Mouse (Mus musculus): Measurements from ENCODE around the gene Wnt7b.

Gene Wnt7b

DNA sequence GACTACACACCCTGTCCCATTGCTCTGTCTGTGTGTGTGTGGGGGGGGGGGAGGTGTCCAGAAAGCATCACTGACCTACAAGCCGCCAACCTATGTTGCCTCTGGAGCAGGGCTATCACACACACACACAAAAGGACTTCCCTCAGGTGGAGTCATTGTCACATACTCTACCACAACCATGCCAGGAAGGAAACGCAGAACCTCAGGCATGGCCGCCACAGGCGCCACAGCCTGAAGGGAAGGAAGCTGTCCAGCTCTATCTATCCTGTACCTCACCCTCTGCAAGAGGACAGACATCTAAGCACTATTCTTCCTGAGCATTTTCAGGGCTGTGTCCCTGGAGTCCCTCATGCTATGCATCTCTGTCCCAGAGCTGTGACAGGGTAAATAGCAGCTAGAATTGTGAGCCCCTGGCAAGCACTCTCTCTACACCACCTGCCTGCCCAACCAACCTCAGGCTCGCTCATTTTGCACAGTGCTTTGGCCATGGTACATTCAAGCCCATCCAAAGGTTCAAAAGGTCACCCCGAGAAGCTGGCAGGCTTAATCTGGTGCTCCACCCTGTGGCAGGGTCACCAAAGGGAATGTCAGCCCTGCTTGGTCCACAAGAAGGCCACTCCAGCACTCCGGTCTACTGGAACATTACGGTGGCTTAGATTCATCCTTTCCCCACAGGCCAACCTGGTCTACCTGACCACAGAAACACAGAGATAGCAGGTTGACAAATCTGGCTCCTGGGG lies 12.1 kb downstream of the Wnt7b start:
- no peak for DNase-seq (ENCODE audit: low spot score)

- DNase-seq (ENCODE audit: low spot score) = no peak
Observed at GRCm38 (mm10) chr15:85569167-85569797, 13.0 kb downstream of the Wnt7b start.

DNA sequence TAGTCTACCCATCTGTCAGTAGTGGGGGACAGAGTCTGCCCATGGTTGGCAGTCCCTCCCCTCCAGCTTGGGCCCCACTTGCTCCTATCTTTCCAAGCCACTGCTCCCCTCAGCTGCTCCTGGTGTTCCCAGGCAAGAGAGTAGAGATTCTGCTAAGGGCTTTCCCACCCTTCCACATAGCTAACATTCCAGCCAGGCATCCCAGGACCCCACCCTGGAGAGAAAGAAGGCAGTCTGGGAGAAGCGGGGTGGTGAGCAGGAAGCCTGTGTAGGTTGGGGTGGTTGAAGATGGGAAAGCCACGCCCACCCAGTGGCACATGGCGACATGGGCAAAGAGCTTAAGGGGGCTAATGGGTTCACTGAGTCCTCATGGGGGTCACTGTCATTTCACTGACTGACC lies 13.9 kb downstream of the Wnt7b start:
- no peak for DNase-seq (ENCODE audit: low spot score)

- no peak for DNase-seq (ENCODE audit: low spot score)
Observed at GRCm38 (mm10) chr15:85564966-85565365, 17.3 kb downstream of the Wnt7b start.

DNA sequence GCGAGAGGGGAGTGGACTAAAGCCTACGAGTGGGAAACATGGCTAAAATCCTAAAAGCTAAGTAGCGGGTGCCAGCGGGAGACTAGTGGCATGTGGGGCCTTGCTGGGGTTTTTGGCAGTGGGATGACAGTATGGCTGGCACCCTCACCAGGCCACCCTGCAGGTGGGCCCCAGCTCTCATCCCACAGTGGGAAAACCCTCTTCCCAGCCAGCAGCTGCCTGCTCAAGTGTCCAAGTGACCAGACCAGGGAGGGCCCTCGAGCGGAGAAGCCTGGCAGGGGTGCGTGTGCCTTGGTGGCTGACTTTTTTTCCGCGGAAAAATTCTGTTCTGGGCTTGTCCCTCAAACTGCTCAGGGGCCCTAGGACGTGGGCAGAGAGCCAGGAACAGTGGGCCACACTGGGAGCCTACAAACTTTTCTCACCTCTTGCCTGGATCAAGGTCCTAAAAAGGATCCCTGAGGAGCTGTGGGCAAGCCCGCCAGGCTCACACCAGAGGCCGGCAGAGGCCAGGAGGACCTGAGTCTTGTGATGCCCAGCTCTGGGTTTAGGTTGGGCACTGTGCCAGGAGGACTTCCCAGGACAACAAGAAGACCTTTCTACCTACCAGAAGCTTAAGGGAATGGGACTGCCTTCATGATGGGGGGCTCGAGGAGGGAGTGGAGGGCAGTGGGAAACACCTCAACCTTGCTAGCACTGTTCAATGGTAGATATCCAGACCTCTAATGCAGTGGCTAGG lies 18.1 kb downstream of the Wnt7b start:
- DNase-seq (ENCODE audit: low spot score) = no peak

DNA sequence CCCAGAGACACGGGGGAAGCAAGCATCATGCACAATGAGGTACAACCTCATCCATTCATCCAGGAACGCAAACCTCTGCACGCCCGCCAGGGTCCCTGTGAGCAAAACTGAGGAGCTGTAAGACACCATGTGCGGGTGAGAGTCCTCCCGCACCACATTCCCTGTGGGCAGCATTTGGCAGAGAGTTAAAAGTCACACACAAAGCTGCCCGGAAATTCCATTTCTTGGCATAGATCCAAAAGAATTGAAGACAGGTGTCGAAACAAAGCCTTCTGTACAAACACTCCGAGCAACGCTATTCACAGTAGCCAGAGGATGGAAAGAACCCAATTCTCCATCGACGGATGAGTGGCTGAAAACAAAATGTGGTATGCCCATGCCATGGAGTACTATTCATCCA lies 20.3 kb downstream of the Wnt7b start:
- DNase-seq (ENCODE audit: low spot score) = no peak

GRCm38 (mm10) chr15:85560830-85561229 lies 21.4 kb downstream of the Wnt7b start:
- no peak for DNase-seq (ENCODE audit: low spot score)

- DNase-seq (ENCODE audit: low spot score) = no peak
Observed at GRCm38 (mm10) chr15:85558840-85559540, 23.3 kb downstream of the Wnt7b start.

DNA sequence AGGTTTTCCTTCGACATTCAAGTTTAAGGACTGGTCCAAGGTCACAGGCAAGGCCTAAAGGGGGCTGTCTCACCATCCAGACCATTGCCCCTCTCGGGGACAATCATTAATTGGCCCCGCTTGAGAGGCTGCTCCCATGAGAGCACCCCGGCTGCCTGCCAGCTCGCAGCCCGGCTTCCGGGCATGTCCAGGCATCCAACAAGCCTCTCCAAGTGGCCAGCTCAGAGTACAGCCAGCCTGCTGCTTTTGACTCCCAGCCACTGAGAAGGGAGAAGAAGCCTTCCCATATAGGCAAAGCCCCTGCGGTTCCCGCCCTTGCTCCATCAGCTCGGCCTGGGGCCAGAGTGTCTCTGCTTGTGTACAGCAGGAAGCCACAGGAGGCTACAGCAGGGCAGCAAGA lies 26.5 kb downstream of the Wnt7b start:
- no peak for DNase-seq (ENCODE audit: low spot score)

DNA sequence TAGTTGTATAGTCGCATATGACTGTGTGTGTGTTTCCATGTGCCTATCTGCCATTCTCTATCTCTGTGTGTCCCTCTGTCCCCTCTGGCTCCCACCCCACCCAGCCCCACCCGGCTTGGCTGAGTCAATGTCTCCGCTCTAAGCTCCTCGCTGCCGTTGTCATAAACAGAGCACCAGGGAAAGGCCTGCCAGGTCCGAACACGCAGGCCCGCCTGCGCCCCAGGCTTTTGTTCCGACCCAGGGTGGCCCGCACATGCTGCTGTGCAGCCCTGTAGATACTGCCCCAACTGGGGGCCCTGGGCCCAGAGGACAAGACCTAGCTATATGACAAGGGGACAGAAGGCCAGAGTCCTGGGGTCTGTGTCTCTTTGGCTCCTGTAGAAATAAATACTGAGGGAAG lies 28.9 kb downstream of the Wnt7b start:
- DNase-seq (ENCODE audit: low spot score) = no peak

GRCm38 (mm10) chr15:85546500-85546899 lies 35.8 kb downstream of the Wnt7b start:
- DNase-seq (ENCODE audit: low spot score) = no peak

DNA sequence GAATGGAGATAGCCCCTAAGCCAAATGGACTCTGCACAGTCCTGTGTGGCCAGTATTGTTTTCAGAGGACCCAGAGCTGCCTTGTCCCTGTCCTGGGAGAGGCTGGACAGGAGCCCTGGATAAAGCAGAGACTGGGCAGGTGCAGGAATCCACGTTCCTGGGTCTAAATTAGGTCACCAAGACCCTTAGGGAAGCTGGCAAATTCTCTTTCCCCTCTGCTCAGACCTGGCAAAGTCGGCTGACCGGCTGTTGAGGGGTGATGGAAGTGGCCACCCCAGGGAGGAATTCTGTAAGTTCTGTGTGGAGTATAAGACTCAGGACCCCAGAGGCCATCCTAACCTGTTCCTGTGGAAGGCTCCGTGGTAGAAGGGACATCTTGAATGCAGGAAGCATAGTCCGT lies 36.9 kb downstream of the Wnt7b start:
- DNase-seq (ENCODE audit: low spot score) = no peak

DNA sequence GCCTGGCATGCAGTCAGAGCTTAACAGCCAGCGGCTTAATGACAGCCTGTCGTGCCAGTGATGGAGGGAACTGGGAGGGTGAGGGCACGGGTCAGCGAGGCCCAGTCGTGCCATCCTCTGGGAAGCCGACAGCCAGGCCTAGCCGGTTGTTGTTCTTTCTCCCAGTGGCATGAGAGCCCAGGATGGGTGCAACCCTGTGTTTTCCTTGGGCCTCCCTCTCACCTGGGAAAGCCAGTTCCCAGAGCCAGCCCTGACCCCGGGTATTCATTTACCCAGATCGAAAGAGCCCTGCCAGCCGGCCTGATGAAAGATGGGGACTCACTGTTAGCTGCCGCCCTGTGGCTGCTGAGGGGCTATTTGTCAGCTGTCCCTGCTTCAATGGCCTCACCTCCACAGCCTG lies 44.1 kb downstream of the Wnt7b start:
- no peak for DNase-seq (ENCODE audit: low spot score)

DNA sequence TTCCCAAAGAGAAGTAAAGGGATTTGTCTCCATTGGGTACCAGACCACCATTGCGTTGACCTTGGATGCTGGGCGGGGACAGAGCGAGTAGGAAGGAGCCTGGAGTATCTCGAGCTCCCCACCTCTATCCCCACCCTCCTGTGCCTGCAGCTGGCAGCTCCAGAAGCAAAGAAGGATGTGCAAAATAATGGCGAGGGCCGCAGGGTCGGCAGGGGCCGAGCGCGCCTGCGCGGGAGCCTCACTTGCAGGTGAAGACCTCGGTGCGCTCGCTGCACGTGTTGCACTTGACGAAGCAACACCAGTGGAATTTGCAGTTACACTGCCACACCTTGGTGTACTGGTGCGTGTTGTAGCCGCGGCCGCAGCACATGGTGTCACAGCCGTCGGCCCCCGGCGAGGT lies 45.1 kb downstream of the Wnt7b start:
- DNase-seq (ENCODE audit: low spot score) = no peak

DNA sequence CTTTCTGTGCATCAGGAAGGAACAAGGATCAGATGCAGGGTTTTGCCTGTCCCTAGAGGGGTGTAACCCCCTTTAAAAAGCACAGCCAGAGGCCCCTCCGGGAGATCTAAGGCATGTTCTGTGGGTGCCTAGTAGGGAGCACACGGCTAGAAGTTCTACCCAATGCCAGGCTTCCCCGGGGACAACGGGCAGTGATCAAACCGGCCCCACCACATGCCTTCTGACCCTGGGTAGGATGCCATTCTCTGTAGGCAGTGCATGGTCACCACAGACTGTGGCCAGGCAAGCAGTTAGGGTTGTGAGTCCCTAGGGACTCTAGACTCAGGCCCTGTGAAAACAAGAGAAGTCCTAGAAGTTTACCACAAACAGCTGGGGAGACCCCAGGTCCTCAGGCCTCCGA lies 47.6 kb downstream of the Wnt7b start:
- DNase-seq (ENCODE audit: low spot score) = no peak

DNA sequence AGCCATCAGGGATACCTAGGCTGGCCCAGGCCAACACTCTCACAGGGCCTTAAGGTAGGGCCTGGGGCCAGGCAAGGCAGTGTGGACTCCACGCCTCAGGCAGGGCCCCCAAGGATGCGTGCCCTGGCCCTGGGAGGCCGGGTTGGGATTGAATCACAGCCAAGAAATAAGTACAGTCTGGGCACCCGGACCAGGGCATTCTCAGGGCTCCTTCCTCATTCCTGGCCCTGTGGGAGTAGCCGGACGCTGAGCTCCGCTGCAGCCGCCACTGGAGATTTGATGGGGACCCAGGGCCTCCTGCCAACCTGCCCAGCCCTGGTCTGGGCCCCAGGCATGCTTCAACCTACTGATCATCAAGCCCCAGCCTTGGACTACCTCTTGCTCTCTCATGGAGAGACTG lies 48.1 kb downstream of the Wnt7b start:
- no peak for DNase-seq (ENCODE audit: low spot score)

DNA sequence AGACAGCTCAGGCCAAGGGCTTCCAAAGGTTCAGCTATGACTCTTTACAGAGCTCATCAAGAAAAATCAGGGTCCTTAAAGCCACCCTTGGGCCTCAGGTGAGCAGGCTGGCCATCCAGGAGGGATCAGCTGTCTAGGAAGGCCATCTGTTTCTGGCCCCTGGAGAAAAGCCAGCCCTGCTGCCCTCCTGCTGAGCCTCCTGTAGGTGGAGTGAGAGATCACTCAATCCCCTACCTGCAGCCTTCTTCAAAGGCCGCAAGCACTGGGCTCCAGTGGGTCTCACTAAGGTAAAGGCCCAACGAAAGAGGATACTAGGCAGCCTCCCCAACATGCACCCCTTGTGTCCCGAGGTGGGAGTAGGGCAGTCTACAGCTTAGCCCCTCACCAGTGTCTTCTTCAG lies 50.2 kb downstream of the Wnt7b start:
- DNase-seq (ENCODE audit: low spot score) = no peak

- DNase-seq (ENCODE audit: low spot score) = no peak
Observed at GRCm38 (mm10) chr15:85529911-85530310, 52.4 kb downstream of the Wnt7b start.

DNA sequence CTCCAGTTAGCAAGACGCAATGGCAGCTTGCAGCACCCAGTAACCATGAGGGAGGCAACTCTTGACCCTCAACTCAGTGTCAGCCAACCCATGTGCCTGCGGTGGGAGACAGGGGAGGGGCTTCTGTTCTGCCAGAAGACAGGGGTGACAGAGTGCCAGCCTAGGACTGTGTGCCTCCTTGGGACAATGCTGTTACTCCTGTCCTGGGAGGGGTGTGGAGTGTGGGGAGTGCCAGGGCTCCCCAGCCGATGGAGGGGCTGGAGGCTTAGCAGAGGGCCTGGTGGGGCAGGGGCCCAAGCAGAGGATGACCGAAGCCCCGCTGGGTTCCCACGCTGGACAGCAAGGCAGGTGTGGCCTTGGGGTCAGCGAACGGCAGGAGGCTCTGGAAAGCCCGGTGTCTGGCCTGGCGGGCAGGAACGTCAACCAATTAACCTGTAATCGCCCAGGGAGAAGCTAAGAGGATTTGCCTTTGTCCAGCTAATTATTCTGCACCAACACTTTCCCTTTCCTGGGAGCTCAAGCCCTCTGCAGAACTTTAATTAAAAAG lies 57.8 kb downstream of the Wnt7b start:
- DNase-seq (ENCODE audit: low spot score) = no peak

- peak; percentile 70 for DNase-seq (ENCODE audit: low spot score)
Observed at GRCm38 (mm10) chr15:85523173-85523991, 58.9 kb downstream of the Wnt7b start.

DNA sequence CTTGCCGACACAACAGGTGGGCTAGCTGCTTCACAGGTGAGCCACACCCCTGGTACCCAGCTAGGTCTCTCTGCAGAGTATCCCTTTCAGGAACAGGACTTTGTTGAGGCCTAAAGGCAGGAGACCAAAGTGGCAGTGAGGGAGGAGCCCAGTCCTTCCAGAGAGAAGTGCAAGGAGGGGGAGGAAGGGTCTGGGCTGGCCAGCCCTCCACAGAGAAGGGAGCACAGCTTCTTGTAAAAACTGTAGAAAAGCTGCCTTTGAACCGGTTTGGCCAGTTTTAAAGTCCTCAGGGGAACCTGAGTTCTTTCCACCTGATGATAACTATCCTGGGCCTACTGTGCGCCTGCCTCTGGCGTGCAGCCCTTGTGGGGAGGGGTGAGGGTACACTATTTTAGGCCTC lies 62.8 kb downstream of the Wnt7b start:
- DNase-seq (ENCODE audit: low spot score) = no peak
